Mouse (Mus musculus) left cerebral cortex, postnatal 36 days (tissue): Measurements from ENCODE around the gene Rab3b. TPM values are rescaled to one million over a fixed set of nuclear protein-coding genes. Genes with fewer than 3 reads are reported as not detected.
"Not testable (repeated sequence)": the region's sequence is repeated elsewhere in the genome, so short reads cannot be mapped to it uniquely, and the experiment has no call there.

Experiments used
- DNase-seq, 2 experiments: peaks; one replicate each; pipeline ENCODE4 v3.0.0; 2021 to 2022; ENCODE audit warnings: low spot score in 2 of 2, mixed read lengths in 1 of 2
- intact Hi-C: fragments of 180-260 bp; cut with DNase I; formaldehyde crosslinking; loops from one replicate; pipeline ENCODE4 v1.15.1; 2025
- total RNA-seq, 2 experiments: library from RNA; stranded (reverse); gene quantifications; 2 replicates each; pipeline ENCODE4 v1.2.3; 2021

The Rab3b gene
- total RNA-seq, 2 experiments from 2014 or later = 84.3 to 91.3 TPM

DNA sequence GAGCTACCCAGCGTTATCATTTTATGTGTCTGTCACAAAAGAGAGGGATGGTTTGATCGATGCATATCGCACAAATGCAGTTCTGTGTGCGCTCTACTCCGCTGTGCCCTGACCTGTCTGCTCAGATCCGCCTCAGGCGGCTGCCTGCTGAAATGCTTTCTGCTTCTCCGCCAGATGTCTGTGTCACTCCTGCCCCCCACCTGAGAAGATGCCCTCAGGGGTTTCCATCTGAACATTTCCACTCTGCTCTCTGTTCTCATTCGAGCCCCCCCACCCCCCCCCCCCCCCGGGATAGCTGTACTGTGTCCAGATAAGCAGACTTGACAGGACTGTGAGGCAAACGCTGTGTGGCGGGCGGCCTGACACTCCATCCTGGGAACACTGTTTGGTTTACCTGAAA lies 5.0 kb downstream of the Rab3b start:
- intact Hi-C loops = no loop called here
- DNase-seq = no peak

DNA sequence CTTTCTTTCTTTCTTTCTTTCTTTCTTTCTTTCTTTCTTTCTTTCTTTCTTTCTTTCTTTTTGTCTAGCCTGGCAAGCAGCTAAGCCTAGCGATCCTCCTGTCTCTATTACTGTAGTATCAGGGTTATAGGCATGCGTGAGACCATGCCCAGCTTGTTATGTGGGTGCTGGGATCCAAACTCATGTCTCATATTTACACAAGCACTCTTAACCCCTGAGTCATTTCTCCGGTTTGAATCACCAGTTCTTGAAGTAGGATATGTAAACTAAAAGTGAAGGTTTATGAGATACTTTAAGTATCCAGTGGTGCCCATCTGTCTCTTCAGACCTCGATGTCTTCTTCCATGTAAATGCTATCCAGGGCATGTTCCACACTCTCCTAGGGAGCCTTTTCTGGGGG lies 8.6 kb downstream of the Rab3b start:
- intact Hi-C loops = no loop called here
- no peak for DNase-seq

DNA sequence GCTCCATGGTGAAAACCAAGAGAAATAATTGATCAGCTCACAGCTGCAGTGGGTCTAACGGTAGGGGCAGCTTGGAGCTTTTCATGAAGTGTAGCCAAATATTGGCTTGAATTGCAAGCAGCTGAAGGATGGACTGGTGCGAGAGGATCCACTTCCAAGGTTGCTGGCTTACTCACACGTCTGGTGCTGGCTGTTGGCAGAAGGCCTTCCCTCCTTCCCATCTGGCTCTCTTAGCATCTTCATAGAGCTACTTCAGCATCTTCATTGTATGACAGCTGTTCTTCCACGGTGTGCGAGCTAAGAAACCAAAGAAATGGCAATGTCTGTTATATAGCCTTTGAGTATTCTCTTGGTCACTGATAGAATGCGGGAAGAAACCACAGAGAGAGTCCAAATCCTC lies 12.0 kb downstream of the Rab3b start:
- intact Hi-C loops = no loop called here
- DNase-seq = peak in 1 of 2 experiments; percentile 34

- intact Hi-C loops = no loop called here
- DNase-seq = no peak
Measured at GRCm38 (mm10) chr4:108900421-108900820, 21.6 kb downstream of the Rab3b start.

DNA sequence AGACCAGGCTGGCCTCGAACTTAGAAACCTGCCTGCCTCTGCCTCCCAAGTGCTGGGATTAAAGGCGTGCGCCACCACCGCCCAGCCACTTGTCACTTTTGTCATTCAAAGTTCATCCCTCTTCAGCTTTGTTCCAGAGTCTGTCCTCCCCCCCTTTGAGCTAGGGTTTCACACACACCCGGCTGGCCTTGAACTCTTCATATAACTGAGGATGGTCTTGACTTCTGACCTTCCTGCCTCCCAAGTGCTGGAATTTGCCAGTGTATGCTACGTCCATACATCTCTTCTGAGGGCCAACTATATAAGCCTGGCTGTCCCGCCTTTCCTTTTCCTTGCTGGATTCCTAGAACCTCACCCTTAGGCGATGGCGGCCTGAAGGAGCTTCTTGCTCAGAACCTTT lies 24.0 kb downstream of the Rab3b start:
- intact Hi-C loops = no loop called here
- DNase-seq = no peak

- intact Hi-C loops = no loop called here
Measured at GRCm38 (mm10) chr4:108903346-108903745, 24.5 kb downstream of the Rab3b start.

DNA sequence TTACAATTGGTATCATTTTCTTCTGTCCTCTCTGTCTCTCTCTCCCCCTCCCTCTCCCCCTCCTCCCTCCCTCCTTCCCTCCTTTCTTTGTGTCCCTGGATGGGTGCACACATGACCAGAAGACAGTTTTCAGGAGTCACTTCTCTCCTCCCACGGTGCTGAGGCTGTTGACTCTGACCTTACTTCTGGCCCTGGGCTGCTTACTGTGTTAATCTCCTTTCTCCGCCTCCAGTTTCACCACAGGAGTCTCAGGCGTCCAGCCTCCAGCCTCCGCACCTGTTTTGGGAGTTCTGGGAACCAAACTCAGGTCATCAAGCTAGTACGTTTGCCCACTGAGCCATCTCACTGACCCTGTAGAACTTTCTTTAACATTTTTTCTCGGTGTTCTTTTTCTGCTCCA lies 25.2 kb downstream of the Rab3b start:
- intact Hi-C loops = no loop called here
- no peak for DNase-seq

More at GRCm38 (mm10) chr4:108903346-108903745, 24.5 kb downstream of the Rab3b start:
- DNase-seq = no peak

- no peak for DNase-seq
- intact Hi-C loops = no loop called here
Measured at GRCm38 (mm10) chr4:108904790-108905189, 25.9 kb downstream of the Rab3b start.

DNA sequence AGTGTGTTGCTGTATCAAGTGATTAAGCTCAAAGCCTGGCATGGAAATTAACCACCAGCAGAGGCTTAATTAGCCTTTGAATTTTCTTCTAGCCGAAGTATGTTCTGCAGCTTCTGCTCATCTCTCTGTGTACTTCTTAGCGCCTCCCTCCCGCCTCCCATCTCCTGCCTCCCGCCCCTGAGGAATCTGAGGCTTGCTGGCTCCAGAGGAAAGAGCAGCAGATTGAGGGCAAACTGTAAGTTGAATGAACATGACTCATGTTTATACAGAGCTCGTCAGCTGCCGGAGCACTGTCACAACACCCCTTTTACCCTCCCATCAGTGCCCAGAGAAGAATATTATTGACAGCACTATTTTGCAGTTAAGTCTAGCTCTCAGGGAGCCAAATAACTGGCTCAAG lies 27.0 kb downstream of the Rab3b start:
- DNase-seq = peak; percentile 17 to 22
- intact Hi-C loops = no loop called here

GRCm38 (mm10) chr4:108907475-108907874 lies 28.6 kb downstream of the Rab3b start:
- intact Hi-C loops = no loop called here
- no peak for DNase-seq

DNA sequence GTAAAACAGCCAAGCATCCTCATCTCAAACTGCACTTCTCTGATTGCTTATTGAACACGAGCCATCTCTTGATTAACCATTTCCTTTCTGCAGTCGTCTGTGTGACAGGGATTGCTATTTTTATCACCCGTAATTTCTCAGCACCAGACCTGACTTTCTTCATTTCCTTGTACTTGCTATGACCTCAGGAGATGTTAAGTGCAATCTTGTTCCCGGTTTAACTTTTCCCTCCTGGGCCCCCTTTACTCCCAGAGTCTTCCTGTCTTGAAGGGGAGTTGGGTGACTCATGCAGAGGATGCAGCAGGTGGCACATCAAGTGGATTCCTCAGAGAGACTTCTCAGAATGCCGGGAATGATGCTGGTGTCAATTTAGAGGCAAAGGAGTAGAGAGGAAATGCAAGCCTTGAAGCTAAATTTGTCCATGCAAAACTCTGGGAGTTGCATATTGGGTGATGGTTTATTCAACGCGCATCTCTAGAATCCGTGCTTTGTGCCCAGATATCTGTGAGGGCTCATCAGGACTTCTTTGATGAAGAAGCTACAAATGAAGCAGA lies 31.1 kb downstream of the Rab3b start:
- intact Hi-C loops = no loop called here
- no peak for DNase-seq

GRCm38 (mm10) chr4:108911866-108912265 lies 33.0 kb downstream of the Rab3b start:
- no peak for DNase-seq
- intact Hi-C loops = no loop called here

DNA sequence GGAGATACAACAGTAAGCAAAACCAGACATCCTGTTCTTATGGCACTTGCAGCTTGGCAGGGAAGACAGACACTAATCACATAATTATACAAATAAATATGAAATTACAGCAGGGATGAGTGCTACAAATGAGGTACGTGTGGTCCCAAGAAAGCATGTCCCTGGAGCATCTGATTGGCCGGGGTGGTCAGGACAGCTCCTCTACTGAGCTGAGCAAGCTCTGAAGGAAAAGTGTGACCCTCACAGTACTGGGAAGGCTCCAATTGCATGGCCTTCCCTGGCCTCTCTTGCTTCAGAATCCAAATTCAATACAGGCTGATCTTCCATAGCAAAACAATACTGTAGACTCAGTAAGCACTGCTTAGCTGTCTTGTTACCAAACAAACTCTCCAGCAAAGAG lies 34.3 kb downstream of the Rab3b start:
- no peak for DNase-seq
- intact Hi-C loops = no loop called here

GRCm38 (mm10) chr4:108914391-108914790 lies 35.5 kb downstream of the Rab3b start:
- intact Hi-C loops = no loop called here
- DNase-seq = no peak

GRCm38 (mm10) chr4:108915101-108915500 lies 36.2 kb downstream of the Rab3b start:
- intact Hi-C loops = no loop called here
- no peak for DNase-seq

DNA sequence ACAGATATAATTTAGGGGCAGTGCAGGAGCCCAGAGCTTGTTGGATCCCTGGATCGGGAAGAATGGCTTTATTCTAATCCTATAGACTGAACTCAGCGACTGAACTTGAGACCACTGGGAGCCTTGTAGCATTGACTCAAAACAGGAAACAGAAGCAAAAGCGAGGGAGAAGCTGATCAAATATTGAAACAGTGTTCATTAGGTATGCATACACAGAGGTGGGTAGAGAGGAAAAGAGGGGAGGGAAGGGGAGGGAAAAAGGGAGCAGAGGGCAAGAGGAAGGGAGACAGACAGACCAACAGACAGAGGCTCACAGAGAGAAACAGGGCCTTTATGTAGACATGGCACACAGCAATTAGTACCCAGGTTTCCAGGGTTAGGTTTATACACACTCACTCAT lies 38.8 kb downstream of the Rab3b start:
- intact Hi-C loops = no loop called here

GRCm38 (mm10) chr4:108927945-108928344 lies 49.1 kb downstream of the Rab3b start:
- DNase-seq, intact Hi-C loops: not testable (repeated sequence)

More for the DNA sequence above, 38.8 kb downstream of the Rab3b start:
- no peak for DNase-seq

DNA sequence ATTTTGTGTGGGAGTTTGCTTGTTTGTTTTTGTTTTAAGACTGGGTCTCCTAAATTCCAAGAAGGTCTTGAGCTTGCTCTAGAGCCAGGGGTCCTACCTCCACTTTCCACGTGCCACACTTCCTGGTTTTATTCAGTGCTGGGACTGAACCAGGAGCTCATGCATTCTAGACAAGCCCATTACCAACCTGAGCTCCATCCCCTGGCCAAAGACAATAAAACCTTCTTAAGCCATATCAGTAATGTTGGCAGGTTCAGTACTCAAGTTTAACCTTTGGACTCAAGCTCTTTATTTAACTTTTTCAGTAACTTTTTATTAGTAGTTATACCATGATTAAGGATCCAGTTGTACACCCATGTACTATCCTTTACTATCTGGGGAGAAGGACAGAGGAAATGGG lies 54.3 kb downstream of the Rab3b start:
- intact Hi-C loops = no loop called here
- no peak for DNase-seq

DNA sequence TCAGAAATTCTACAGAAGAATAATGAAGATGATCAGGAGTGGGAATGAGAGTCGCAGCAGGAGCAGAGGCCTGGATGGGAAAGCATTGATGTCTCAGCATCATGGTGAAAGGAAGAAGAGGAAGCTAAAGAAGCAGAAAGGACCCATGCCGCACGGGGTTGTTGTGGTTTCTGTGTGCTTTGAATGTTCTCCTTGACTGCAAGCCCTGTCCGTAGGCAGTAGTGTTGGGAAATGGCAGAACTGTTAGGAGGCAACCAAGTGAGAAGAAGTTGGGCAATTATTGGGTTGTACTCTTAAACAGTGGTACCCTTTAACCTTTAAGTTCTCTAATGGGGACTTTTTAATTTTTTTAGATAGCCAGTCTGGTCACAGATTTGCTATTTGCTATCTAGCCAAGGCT lies 56.0 kb downstream of the Rab3b start:
- intact Hi-C loops = no loop called here
- DNase-seq = no peak

DNA sequence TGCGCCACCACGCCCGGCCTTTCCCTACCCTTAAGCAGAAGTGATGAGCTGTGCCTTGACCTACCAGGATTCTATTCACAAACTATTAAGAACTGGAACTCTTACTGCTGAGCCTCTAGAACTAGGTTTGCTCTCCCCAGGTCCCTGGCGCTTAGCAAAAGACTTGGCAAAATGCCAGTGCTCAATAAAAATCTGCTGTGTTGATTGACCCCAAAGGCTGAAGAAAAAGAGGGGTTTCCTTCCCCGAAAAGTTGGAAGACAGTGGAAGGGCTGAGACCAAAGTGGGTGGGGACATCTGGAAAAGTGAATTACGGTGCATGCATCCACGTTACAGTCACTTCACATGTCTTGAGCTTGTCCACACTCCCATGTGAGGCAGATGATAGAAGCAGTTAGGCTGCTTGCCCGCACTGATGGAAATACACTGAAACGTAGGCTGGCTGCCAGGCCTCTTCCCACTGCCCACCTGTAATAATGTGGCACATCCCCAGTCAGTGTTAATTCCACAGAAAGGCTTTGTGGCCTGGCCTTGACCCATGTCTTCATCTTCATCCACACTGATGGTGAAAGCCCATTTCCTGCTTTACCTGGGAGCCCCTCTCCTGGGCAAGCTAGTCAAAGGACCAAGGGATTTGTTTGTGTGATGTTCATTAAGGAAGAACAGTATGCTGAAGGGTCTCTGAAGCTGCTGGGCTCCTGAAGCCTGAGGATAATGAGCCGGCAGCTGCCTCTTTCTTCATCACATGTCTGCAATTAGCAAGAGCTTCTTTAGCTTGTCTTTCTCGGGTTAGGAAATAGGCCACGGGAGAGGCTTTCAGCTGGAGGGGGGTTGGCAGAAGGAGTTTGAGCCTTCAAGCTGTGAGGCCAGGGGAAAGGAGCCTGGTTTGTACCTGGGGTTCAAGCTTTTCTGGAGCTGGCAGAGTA lies 59.2 kb downstream of the Rab3b start:
- peak; percentile 45 to 50 for DNase-seq
- intact Hi-C loops = no loop called here
